Mouse (Mus musculus) hindbrain, embryonic 16.5 days (tissue): ENCODE measurements around the gene Fbxl13. TPM values are rescaled to one million over a fixed set of nuclear protein-coding genes. Genes with fewer than 3 reads are reported as not detected.
A peak's percentile ranks its signal among the peaks of the same experiment; 100 is the strongest.

Experiments used
- ATAC-seq: fragments of 200-750 bp; cut with Nextera tagmentation; 2 replicates; pipeline ENCODE4 v1.8.0; 2017; ENCODE audit warnings: moderate TSS enrichment, moderate library complexity
- H3K27ac ChIP-seq: fragments of 300-500 bp; sonication (generic); 2 replicates; pipeline ENCODE4 v1.5.1; 2014; ENCODE audit warnings: low read depth, mild to moderate bottlenecking, control low read depth, low read length, moderate library complexity
- H3K27me3 ChIP-seq: fragments of 300-500 bp; sonication (generic); replicated peaks from 2 replicates; pipeline ENCODE4 v1.6.1; 2014; ENCODE audit warnings: low read length; ENCODE audit not compliant: control insufficient read depth, insufficient read depth
- H3K36me3 ChIP-seq: fragments of 300-500 bp; sonication (generic); 2 replicates; pipeline ENCODE4 v1.6.1; 2014; ENCODE audit warnings: mild to moderate bottlenecking, low read length, moderate library complexity, mixed read lengths; ENCODE audit not compliant: control insufficient read depth, insufficient read depth
- H3K4me1 ChIP-seq: fragments of 300-500 bp; sonication (generic); 2 replicates; pipeline ENCODE4 v1.6.1; 2014; ENCODE audit warnings: low read depth, low read length; ENCODE audit not compliant: control insufficient read depth, insufficient read depth
- H3K4me2 ChIP-seq: fragments of 300-500 bp; sonication (generic); 2 replicates; pipeline ENCODE4 v1.6.1; 2014; ENCODE audit warnings: mild to moderate bottlenecking, low read length, control low read depth, moderate library complexity
- H3K4me3 ChIP-seq: fragments of 300-500 bp; sonication (generic); 2 replicates; pipeline ENCODE4 v1.5.1; 2014; ENCODE audit warnings: mild to moderate bottlenecking, low read length, control low read depth, moderate library complexity
- H3K9ac ChIP-seq: fragments of 300-500 bp; sonication (generic); 2 replicates; pipeline ENCODE4 v1.6.1; 2014; ENCODE audit warnings: low read depth, mild to moderate bottlenecking, control low read depth, low read length, moderate library complexity
- H3K9me3 ChIP-seq: fragments of 300-500 bp; sonication (generic); 2 replicates; pipeline ENCODE4 v1.6.1; 2014; ENCODE audit warnings: mild to moderate bottlenecking, low read length, moderate library complexity; ENCODE audit not compliant: control insufficient read depth
- WGBS: fragments of 180-500 bp; shearing (Covaris S2); extraction: QIAGEN DNeasy Blood & Tissue Kit; methylation state at CpG from one replicate; pipeline ENCODE4 v1.1.7; 2014; 5-methylcytosine and 5-hydroxymethylcytosine counted together
- polyA plus RNA-seq: library from polyadenylated mRNA; unstranded; fragments of >200 nt; fragmentation: Nextera tagmentation; extraction: Ambion mirVana; gene quantifications from 2 replicates; pipeline ENCODE4 v1.2.1, GENCODE M21; 2015

The Fbxl13 gene
- polyA plus RNA-seq, 1 experiment from 2014 or later: 0.21 TPM

DNA sequence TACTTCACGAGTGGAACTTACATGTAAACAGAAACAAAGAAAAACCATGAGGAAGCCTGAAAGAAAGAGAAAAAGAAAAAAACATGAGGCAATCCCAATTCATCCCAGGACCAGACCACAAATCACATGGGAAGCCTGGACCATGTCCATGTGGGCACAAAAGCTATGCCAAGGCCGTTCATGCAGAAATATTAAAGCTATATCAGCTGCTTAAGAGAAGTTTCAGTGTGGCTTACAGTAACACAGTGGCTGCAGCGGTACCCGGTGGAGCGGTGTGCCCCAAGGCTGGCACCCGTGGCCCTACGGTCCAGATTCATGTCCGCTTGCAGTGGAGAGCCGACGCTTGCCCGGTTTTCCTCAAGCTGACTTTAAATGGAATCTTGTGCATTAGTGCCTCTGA is 17.6 kb upstream of the Fbxl13 start:
- WGBS: 86% methylated on average over 11 of the region's 11 CpGs
- ATAC-seq: no peak
- Histone ChIP-seq H3K36me3 (peaks cover 21% of the 10 kb centered on the region), H3K27ac (no peak overlapping the region), H3K9me3 (no peaks in the 10 kb centered on the region), H3K27me3 (no peaks in the 10 kb centered on the region), H3K9ac (no peak overlapping the region), H3K4me1 (no peaks in the 10 kb centered on the region), H3K4me3 (no peak overlapping the region), H3K4me2 (no peak overlapping the region)

DNA sequence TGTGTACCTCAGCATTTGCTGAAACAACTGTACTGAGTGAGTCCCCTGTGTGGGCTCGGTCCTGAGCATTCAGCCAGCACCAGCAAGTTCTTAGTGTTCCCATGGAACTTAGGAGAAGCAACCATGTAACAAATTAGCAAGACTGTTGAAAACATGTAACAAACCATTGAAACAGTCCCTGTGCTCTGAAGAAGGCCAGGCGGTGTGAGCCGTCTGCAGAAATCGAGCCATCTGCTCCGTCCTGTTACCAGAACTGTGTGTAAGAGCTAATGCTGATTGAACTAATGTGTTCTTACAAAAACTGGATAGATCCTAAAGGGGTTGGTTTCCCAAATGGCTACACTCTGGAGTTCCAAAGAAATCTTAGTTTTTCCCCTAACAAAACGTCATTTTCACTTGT is 15.4 kb upstream of the Fbxl13 start:
- no peak overlapping the region for H3K4me2 ChIP-seq
- H3K4me1 ChIP-seq: no peaks in the 10 kb centered on the region
- no peak overlapping the region for H3K27ac ChIP-seq
- 83% methylated on average over 6 of the region's 6 CpGs for WGBS
- no peaks in the 10 kb centered on the region for H3K9me3 ChIP-seq
- peaks cover 27% of the 10 kb centered on the region for H3K36me3 ChIP-seq
- no peak overlapping the region for H3K4me3 ChIP-seq
- H3K9ac ChIP-seq: no peak overlapping the region
- ATAC-seq: no peak
- no peaks in the 10 kb centered on the region for H3K27me3 ChIP-seq

DNA sequence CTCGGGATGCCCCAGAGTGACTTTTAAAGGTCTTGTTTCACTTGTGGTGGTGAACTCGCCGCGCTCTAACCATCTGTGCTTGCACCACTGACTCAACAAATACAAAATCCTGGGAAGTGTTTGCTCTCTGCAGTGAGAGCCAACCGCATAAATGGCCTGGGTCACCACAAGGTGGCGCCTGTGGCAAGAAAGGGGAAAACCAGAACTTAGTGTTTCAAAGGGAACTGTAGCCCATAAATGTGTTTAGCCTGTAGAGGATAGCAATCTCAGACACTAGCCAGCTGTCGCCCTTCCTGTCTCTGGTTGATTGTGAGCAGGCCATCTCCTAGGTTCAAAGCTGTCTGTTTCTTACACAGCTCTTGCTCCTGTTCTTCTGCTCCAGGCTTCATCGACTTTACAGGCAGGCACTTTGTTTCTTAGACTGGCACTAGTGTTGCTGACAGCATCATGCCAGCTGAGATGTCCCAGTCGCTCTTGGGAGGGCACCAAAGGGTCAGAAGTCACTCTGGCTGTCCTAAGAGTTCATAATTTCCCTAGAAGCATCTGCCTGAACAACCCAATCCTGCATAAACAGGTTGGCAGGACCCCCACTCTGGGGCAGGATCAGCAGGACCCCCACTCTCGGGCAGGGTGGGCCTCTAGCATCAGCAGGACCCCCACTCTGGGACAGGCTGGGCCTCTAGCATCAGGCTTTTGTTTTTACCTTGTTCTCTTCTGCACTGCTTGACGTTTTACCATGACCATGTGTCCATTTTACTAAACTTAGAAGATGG is 13.4 kb upstream of the Fbxl13 start:
- WGBS: 48% methylated on average over 11 of the region's 11 CpGs
- H3K4me1 ChIP-seq: no peaks in the 10 kb centered on the region
- ATAC-seq: peak; percentile 85

DNA sequence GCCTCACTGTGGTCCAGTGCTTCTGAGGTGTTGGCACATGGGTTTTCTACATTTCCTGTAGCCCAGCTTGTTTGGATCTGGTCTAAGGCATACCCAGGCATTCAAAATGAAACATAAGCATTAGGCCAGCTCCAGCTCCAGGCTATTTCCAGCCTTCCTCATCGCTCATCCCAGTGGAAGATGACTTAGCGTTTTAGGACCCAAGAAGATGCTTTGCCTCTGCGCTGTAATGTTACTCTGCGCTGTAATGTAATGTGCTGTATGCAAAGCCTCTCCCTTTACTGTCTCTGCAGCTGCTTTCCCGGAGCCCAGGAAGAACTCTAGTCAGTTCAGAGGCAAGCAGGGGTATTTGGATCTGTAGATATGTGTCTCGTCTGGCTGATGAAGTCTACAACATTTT is 12.6 kb upstream of the Fbxl13 start:
- no peak overlapping the region for H3K27ac ChIP-seq
- H3K9ac ChIP-seq: no peak overlapping the region
- no peak overlapping the region for H3K4me3 ChIP-seq
- H3K9me3 ChIP-seq: no peaks in the 10 kb centered on the region
- no peak for ATAC-seq
- no peaks in the 10 kb centered on the region for H3K27me3 ChIP-seq
- no peaks in the 10 kb centered on the region for H3K4me1 ChIP-seq
- H3K36me3 ChIP-seq: peaks cover 33% of the 10 kb centered on the region
- H3K4me2 ChIP-seq: no peak overlapping the region
- 77% methylated on average over 6 of the region's 6 CpGs for WGBS

More for the DNA sequence above, 13.4 kb upstream of the Fbxl13 start:
- Histone ChIP-seq H3K27me3 (no peaks in the 10 kb centered on the region), H3K36me3 (peaks cover 31% of the 10 kb centered on the region), H3K4me3 (no peak overlapping the region), H3K9ac (no peak overlapping the region), H3K9me3 (no peaks in the 10 kb centered on the region), H3K27ac (no peak overlapping the region), H3K4me2 (no peak overlapping the region)

DNA sequence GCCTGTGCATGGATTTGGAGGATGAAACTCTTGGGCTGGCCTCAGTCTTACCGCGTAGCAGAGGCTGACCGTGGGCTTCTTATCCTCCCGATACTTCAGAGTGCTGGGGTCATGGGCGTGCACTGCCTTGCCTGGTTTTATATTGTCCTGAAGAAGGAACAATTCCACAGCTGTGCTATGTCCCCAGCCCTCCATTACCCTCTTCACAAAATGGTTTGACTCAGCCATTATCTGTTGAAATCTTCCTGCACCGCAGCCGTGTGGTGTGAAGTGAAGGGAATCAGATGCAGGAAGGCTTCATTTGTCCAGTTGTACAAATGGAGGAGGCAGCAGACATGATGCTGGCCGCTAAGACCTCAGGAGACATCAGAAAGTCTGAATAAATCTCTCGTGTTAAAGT is 11.5 kb upstream of the Fbxl13 start:
- no peak for ATAC-seq
- peaks cover 35% of the 10 kb centered on the region for H3K36me3 ChIP-seq
- H3K4me1 ChIP-seq: no peaks in the 10 kb centered on the region
- H3K27me3 ChIP-seq: no peaks in the 10 kb centered on the region
- WGBS: 94% methylated on average over 9 of the region's 9 CpGs
- no peaks in the 10 kb centered on the region for H3K9me3 ChIP-seq
- no peak overlapping the region for H3K4me2 ChIP-seq
- no peak overlapping the region for H3K27ac ChIP-seq
- no peak overlapping the region for H3K9ac ChIP-seq
- no peak overlapping the region for H3K4me3 ChIP-seq

DNA sequence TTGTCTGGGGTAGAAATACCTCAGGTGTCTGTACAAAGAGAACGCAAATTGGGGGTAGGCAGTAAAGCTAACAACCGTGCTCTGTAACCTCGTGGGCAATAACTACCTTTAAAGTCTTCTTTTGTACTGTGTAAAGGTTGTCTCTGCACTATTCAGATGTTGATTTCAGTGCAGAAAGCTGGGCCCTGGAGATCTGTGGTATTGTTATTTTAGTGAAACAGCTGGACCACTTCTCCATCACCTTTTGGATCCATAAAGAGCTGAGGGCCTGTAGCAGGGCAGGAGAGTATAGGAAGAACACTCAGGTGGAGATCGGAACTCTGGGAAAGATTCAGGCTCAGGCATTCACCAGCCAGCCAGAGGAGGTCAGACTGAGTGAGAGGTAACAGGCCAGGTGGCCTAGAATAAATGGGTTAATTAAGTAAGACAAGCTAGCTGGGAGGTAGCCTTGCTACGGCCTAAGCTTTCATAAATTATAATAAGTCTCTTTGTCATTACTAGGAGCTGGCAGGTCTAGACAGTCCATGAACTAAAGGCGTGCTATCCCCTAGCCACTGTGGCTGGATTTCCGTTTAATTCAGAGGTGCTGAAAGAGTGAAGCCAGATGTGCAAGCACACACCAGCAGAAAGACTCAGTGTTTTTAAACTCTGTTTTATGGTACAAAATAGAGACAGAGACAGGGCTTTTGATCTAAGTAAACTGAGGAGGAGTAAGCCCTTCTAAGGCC is 6.6 kb upstream of the Fbxl13 start:
- peaks cover 5% of the 10 kb centered on the region for H3K4me1 ChIP-seq
- no peaks in the 10 kb centered on the region for H3K27me3 ChIP-seq
- H3K9me3 ChIP-seq: no peaks in the 10 kb centered on the region
- WGBS: 88% methylated on average over 7 of the region's 7 CpGs
- H3K9ac ChIP-seq: no peak overlapping the region
- H3K4me3 ChIP-seq: no peak overlapping the region
- H3K4me2 ChIP-seq: no peak overlapping the region
- H3K36me3 ChIP-seq: peaks cover 25% of the 10 kb centered on the region
- no peak overlapping the region for H3K27ac ChIP-seq
- no peak for ATAC-seq

DNA sequence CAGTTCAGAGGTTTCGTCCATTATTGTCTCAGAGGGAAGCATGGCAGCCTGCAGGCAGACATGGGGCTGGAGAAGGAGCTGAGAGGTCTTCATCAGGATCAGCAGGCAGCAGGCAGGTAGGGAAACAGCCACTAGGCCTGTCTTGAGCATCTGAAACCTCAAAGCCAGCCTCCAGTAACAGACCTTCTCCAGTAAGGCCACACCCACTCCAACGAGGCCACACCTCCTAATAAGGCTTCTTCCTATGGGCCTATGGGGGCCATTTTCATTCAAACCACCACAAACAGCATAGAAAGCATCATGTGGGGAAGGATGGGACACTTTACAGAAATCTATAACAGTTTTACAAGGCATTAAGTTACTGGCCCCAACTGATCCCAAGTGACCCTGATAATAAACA is 5.3 kb upstream of the Fbxl13 start:
- no peaks in the 10 kb centered on the region for H3K9me3 ChIP-seq
- no peaks in the 10 kb centered on the region for H3K27me3 ChIP-seq
- no peak for ATAC-seq
- no peak overlapping the region for H3K9ac ChIP-seq
- no peak overlapping the region for H3K4me2 ChIP-seq
- no peak overlapping the region for H3K4me3 ChIP-seq
- peaks cover 22% of the 10 kb centered on the region for H3K36me3 ChIP-seq
- H3K4me1 ChIP-seq: peaks cover 11% of the 10 kb centered on the region
- WGBS: 82% methylated on average over 2 of the region's 2 CpGs
- H3K27ac ChIP-seq: no peak overlapping the region

DNA sequence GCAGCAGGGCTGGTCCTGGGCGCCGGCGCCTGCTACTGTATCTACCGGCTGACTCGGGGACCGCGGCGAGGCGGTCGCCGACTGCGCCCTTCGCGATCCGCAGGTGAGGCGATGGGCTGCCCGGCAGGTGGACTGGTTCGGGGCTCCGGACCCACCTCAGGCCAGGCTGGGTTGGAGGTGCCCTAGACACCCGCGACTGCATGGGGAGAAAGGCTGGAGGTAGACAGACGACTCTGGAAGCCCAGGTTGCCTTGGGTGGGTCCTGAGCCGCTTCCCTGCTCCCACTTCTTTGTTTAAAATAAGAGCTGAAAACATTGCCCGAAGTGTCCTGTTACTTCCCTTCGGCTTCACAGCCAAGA is 678 bp upstream of the Fbxl13 start:
- peaks cover 14% of the 10 kb centered on the region for H3K4me1 ChIP-seq
- WGBS: 0% methylated on average over 25 of the region's 25 CpGs
- H3K9ac ChIP-seq: peak overlapping the region; percentile 91
- H3K27me3 ChIP-seq: no peaks in the 10 kb centered on the region
- peak overlapping the region; percentile 79 for H3K4me2 ChIP-seq
- H3K36me3 ChIP-seq: peaks cover 7% of the 10 kb centered on the region
- no peaks in the 10 kb centered on the region for H3K9me3 ChIP-seq
- H3K4me3 ChIP-seq: peak overlapping the region; percentile 91
- peak overlapping the region; percentile 86 for H3K27ac ChIP-seq
- ATAC-seq: no peak

DNA sequence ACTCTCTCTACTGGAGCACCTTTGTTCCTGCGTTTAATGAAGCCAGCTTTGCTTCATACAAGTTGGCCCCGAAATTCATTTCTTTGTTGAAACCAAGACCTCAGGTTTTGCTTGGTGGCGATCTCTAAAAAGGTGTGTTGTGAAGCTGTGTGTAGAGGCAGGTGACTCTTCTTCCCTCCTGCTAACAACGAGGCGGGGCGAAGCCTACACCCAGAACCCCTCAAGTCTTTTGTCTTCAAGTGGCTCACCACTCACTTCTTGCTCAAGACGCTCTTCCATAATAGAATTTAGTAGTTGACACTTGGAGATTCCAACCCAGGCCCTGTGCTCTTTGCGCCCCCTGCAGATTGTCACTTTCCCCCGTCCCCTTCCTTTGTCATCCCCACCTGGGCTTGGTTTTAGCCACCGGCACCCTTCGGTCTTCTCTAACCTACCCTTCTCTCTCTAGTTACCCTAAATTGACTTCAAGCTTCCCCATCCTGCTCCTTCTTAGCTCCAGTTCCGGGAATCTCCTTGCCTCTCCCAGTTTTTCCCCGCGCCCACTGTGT is 469 bp downstream of the Fbxl13 start:
- H3K4me2 ChIP-seq: peak overlapping the region; percentile 79
- H3K27ac ChIP-seq: peak overlapping the region; percentile 77
- H3K27me3 ChIP-seq: no peaks in the 10 kb centered on the region
- 14% methylated on average over 14 of the region's 14 CpGs for WGBS
- H3K9ac ChIP-seq: peak overlapping the region; percentile 58
- ATAC-seq: no peak; the same call in 1 of the 2 replicates
- no peaks in the 10 kb centered on the region for H3K36me3 ChIP-seq
- no peaks in the 10 kb centered on the region for H3K9me3 ChIP-seq
- peaks cover 14% of the 10 kb centered on the region for H3K4me1 ChIP-seq
- H3K4me3 ChIP-seq: peak overlapping the region; percentile 91
